Mouse (Mus musculus): ENCODE results near the gene Frmd5.

GRCm38 (mm10) chr2:121789777-121790176 lies 17.1 kb downstream of the Frmd5 start:
- TF ChIP-seq CTCF (IDR thresholded peaks at IDR 0.05; ENCODE audit: borderline replicate concordance, extremely low read depth, insufficient read depth, insufficient read length) (no peak), POLR2A (IDR thresholded peaks at IDR 0.05; ENCODE audit: borderline replicate concordance, extremely low read depth, insufficient read depth, insufficient read length, poor library complexity, severe bottlenecking) (no peak)

All from brain, embryonic 14.5 days (tissue).